Mouse (Mus musculus) hindbrain, embryonic 12.5 days (tissue): ENCODE results near the gene Fis1. TPM values are rescaled to one million over a fixed set of nuclear protein-coding genes. Genes with fewer than 3 reads are reported as not detected.

ENCODE experiments used
- microRNA counts: library from miRNA; unstranded; fragments of <30 nt; microRNA quantifications from one replicate; lab custom pipeline; 2017
- microRNA-seq: library from miRNA; unstranded; fragments of <30 nt; microRNA quantifications from one replicate; pipeline ENCODE4, GENCODE M21; 2017
- polyA plus RNA-seq: library from polyadenylated mRNA; unstranded; fragments of >200 nt; fragmentation: Nextera tagmentation; extraction: Ambion mirVana; gene quantifications from 2 replicates; pipeline ENCODE4 v1.2.1, GENCODE M21; 2016

Fis1 gene
- polyA plus RNA-seq, 1 experiment from 2014 or later = 324 TPM

MicroRNAs encoded within 50 kb of the gene (microRNA counts, 519-probe panel; counts per million panel counts)
- microRNA mmu-miR-702 (lab: Ali Mortazavi, UCI) = 470 counts per million, percentile 58 among the panel's probes with 10 or more counts

Small RNAs within 50 kb of the gene (microRNA-seq; reads per million reads assigned to microRNA genes)
- gene Mir702 = 113 reads per million, percentile 48 among the genes with 10 or more reads in this experiment

Other genes starting within 250 kb of the Fis1 start
- gene Col26a1, start 70.1 kb upstream of the Fis1 start, polyA plus RNA-seq = 115 and 124 TPM in 2 replicates
- gene Ift22, start 45.1 kb upstream of the Fis1 start, polyA plus RNA-seq = 94.9 and 106 TPM in 2 replicates
- gene Cldn15, start 13.3 kb downstream of the Fis1 start, polyA plus RNA-seq = 0.25 and 0.28 TPM in 2 replicates
- gene Plod3, start 33.7 kb downstream of the Fis1 start, polyA plus RNA-seq = 43.3 and 44.7 TPM in 2 replicates
- gene Znhit1, start 34.7 kb downstream of the Fis1 start, polyA plus RNA-seq = 101 and 103 TPM in 2 replicates
- gene Vgf, start 73.1 kb downstream of the Fis1 start, polyA plus RNA-seq = 1.4 and 2.1 TPM in 2 replicates
- gene Ap1s1, start 92.9 kb downstream of the Fis1 start, polyA plus RNA-seq = 183 and 186 TPM in 2 replicates
- gene Serpine1, start 119.0 kb downstream of the Fis1 start, polyA plus RNA-seq = 0.10 TPM in 1 of 2 replicates, not detected in the other
- gene Trim56, start 162.9 kb downstream of the Fis1 start, polyA plus RNA-seq = 4.2 and 5.7 TPM in 2 replicates
- not detected in 2 replicates for gene Muc3, start 196.0 kb downstream of the Fis1 start, polyA plus RNA-seq